Mouse (Mus musculus): ENCODE measurements around the gene Hdac9. TPM values are rescaled to one million over a fixed set of nuclear protein-coding genes. Genes with fewer than 3 reads are reported as not detected.
"Not testable (repeated sequence)": the region's sequence is repeated elsewhere in the genome, so short reads cannot be mapped to it uniquely, and the experiment has no call there.

Gene Hdac9
- polyA plus RNA-seq, 1 experiment from 2014 or later: 5.3 TPM

GRCm38 (mm10) chr12:34487021-34487420, 429.9 kb downstream of the Hdac9 start:
- no peak for ATAC-seq (ENCODE audit: low FRiP score, low TSS enrichment)
- no peaks in the 10 kb centered on the region for H3K36me3 ChIP-seq (ENCODE audit: control insufficient read depth, insufficient read depth, low read length)

DNA sequence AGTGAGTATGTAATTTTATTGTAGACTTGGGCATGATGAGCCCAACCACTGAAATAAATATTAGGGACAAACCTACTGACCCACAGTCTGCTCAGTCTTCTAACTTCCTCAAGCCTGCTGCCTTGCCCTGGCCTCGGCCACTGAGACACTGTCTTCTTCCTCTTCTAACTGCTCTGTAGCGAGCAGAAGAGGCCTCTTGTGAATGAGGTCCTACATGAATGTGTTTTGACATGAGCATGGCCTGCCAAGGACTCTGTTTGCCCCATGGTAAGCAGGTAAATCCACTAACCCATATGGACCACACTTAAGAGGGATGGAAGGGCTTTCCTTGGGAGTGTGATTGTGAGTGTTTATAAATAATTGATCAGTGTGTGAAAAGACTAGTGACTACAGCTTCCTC, 430.9 kb downstream of the Hdac9 start:
- H3K9ac ChIP-seq (ENCODE audit: low read depth, low read length): no peak overlapping the region
- no peaks in the 10 kb centered on the region for H3K4me1 ChIP-seq (ENCODE audit: control insufficient read depth, insufficient read depth, low read length)
- no peaks in the 10 kb centered on the region for H3K27me3 ChIP-seq (ENCODE audit: control insufficient read depth, insufficient read depth, low read length)
- no peak overlapping the region for H3K27ac ChIP-seq (ENCODE audit: low read depth, low read length)
- H3K9me3 ChIP-seq (ENCODE audit: control insufficient read depth, low read length): no peaks in the 10 kb centered on the region
- WGBS: 81% methylated on average over 2 of the region's 2 CpGs
- no peak overlapping the region for H3K4me2 ChIP-seq (replicated peaks; ENCODE audit: low read depth, low read length)
- ATAC-seq (ENCODE audit: low FRiP score, low TSS enrichment): no peak
- no peak overlapping the region for H3K4me3 ChIP-seq (ENCODE audit: low read length)
- H3K36me3 ChIP-seq (ENCODE audit: control insufficient read depth, insufficient read depth, low read length): no peaks in the 10 kb centered on the region

More at GRCm38 (mm10) chr12:34487021-34487420, 429.9 kb downstream of the Hdac9 start:
- WGBS: 66% methylated on average over 3 of the region's 3 CpGs
- Histone ChIP-seq H3K4me3 (ENCODE audit: low read length) (no peak overlapping the region), H3K27ac (ENCODE audit: low read depth, low read length) (no peak overlapping the region), H3K4me1 (ENCODE audit: control insufficient read depth, insufficient read depth, low read length) (no peaks in the 10 kb centered on the region), H3K9me3 (ENCODE audit: control insufficient read depth, low read length) (no peaks in the 10 kb centered on the region), H3K9ac (ENCODE audit: low read depth, low read length) (no peak overlapping the region), H3K27me3 (ENCODE audit: control insufficient read depth, insufficient read depth, low read length) (no peaks in the 10 kb centered on the region), H3K4me2 (replicated peaks; ENCODE audit: low read depth, low read length) (no peak overlapping the region)

- WGBS: 97% methylated on average over 5 of the region's 5 CpGs
- no peaks in the 10 kb centered on the region for H3K4me1 ChIP-seq (ENCODE audit: control insufficient read depth, insufficient read depth, low read length)
- no peaks in the 10 kb centered on the region for H3K9me3 ChIP-seq (ENCODE audit: control insufficient read depth, low read length)
- H3K36me3 ChIP-seq (ENCODE audit: control insufficient read depth, insufficient read depth, low read length): no peaks in the 10 kb centered on the region
- H3K9ac ChIP-seq (ENCODE audit: low read depth, low read length): no peak overlapping the region
- H3K27me3 ChIP-seq (ENCODE audit: control insufficient read depth, insufficient read depth, low read length): no peaks in the 10 kb centered on the region
- H3K4me3 ChIP-seq (ENCODE audit: low read length): no peak overlapping the region
- no peak overlapping the region for H3K27ac ChIP-seq (ENCODE audit: low read depth, low read length)
- H3K4me2 ChIP-seq (replicated peaks; ENCODE audit: low read depth, low read length): no peak overlapping the region
- no peak for ATAC-seq (ENCODE audit: low FRiP score, low TSS enrichment)
Measured at GRCm38 (mm10) chr12:34481702-34482101, 435.2 kb downstream of the Hdac9 start.

GRCm38 (mm10) chr12:34472949-34473651, 443.8 kb downstream of the Hdac9 start:
- ATAC-seq (ENCODE audit: low FRiP score, low TSS enrichment): no peak
- H3K4me2 ChIP-seq (replicated peaks; ENCODE audit: low read depth, low read length): no peak overlapping the region

DNA sequence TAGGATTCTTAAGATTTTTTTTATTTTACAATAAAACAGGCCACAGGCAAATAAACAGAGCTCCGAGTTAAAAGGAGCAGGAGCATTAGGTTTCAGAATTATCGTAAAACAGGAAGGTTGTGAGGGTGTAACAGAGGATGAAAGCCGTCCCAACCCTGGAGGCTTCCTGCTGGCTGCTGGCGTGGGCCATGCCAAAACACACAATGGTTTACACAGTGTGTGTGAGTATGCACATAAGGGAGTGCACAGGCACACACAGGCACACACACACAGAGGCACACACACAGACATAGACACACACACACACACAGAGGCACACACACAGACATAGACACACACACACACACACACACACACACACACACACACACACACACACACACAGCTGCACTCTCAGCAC, 444.4 kb downstream of the Hdac9 start:
- no peaks in the 10 kb centered on the region for H3K27me3 ChIP-seq (ENCODE audit: control insufficient read depth, insufficient read depth, low read length)
- WGBS: 4% methylated on average over 4 of the region's 4 CpGs
- no peak overlapping the region for H3K4me3 ChIP-seq (ENCODE audit: low read length)
- no peaks in the 10 kb centered on the region for H3K36me3 ChIP-seq (ENCODE audit: control insufficient read depth, insufficient read depth, low read length)
- H3K4me2 ChIP-seq (replicated peaks; ENCODE audit: low read depth, low read length): no peak overlapping the region
- ATAC-seq (ENCODE audit: low FRiP score, low TSS enrichment): no peak
- H3K9ac ChIP-seq (ENCODE audit: low read depth, low read length): no peak overlapping the region
- no peak overlapping the region for H3K27ac ChIP-seq (ENCODE audit: low read depth, low read length)
- H3K9me3 ChIP-seq (ENCODE audit: control insufficient read depth, low read length): no peaks in the 10 kb centered on the region
- H3K4me1 ChIP-seq (ENCODE audit: control insufficient read depth, insufficient read depth, low read length): no peaks in the 10 kb centered on the region

More at GRCm38 (mm10) chr12:34472949-34473651, 443.8 kb downstream of the Hdac9 start:
- no peak overlapping the region for H3K4me3 ChIP-seq (ENCODE audit: low read length)
- H3K36me3 ChIP-seq (ENCODE audit: control insufficient read depth, insufficient read depth, low read length): no peaks in the 10 kb centered on the region
- WGBS: 70% methylated on average over 10 of the region's 10 CpGs
- no peaks in the 10 kb centered on the region for H3K4me1 ChIP-seq (ENCODE audit: control insufficient read depth, insufficient read depth, low read length)
- no peaks in the 10 kb centered on the region for H3K9me3 ChIP-seq (ENCODE audit: control insufficient read depth, low read length)
- no peaks in the 10 kb centered on the region for H3K27me3 ChIP-seq (ENCODE audit: control insufficient read depth, insufficient read depth, low read length)
- no peak overlapping the region for H3K9ac ChIP-seq (ENCODE audit: low read depth, low read length)
- H3K27ac ChIP-seq (ENCODE audit: low read depth, low read length): no peak overlapping the region

- no peak for ATAC-seq (ENCODE audit: low FRiP score, low TSS enrichment)
- 88% methylated on average over 1 of the region's 1 CpGs for WGBS
Measured at GRCm38 (mm10) chr12:34461728-34462127, 455.2 kb downstream of the Hdac9 start.

GRCm38 (mm10) chr12:34452643-34453042, 464.3 kb downstream of the Hdac9 start:
- Histone ChIP-seq H3K4me2 (replicated peaks; ENCODE audit: low read depth, low read length) (no peak overlapping the region), H3K36me3 (ENCODE audit: control insufficient read depth, insufficient read depth, low read length) (no peaks in the 10 kb centered on the region), H3K9ac (ENCODE audit: low read depth, low read length) (no peak overlapping the region), H3K4me3 (ENCODE audit: low read length) (no peak overlapping the region), H3K9me3 (ENCODE audit: control insufficient read depth, low read length) (no peaks in the 10 kb centered on the region), H3K4me1 (ENCODE audit: control insufficient read depth, insufficient read depth, low read length) (no peaks in the 10 kb centered on the region), H3K27me3 (ENCODE audit: control insufficient read depth, insufficient read depth, low read length) (no peaks in the 10 kb centered on the region), H3K27ac (ENCODE audit: low read depth, low read length) (no peak overlapping the region)
- no peak for ATAC-seq (ENCODE audit: low FRiP score, low TSS enrichment)
- WGBS: 55% methylated on average over 5 of the region's 5 CpGs

More at GRCm38 (mm10) chr12:34461728-34462127, 455.2 kb downstream of the Hdac9 start:
- Histone ChIP-seq H3K27me3 (ENCODE audit: control insufficient read depth, insufficient read depth, low read length) (no peaks in the 10 kb centered on the region), H3K4me1 (ENCODE audit: control insufficient read depth, insufficient read depth, low read length) (no peaks in the 10 kb centered on the region), H3K9me3 (ENCODE audit: control insufficient read depth, low read length) (no peaks in the 10 kb centered on the region), H3K36me3 (ENCODE audit: control insufficient read depth, insufficient read depth, low read length) (no peaks in the 10 kb centered on the region), H3K27ac (ENCODE audit: low read depth, low read length) (no peak overlapping the region), H3K4me3 (ENCODE audit: low read length) (no peak overlapping the region), H3K9ac (ENCODE audit: low read depth, low read length) (no peak overlapping the region), H3K4me2 (replicated peaks; ENCODE audit: low read depth, low read length) (no peak overlapping the region)

- H3K4me1 ChIP-seq (ENCODE audit: control insufficient read depth, insufficient read depth, low read length): no peaks in the 10 kb centered on the region
Measured at GRCm38 (mm10) chr12:34451198-34451597, 465.7 kb downstream of the Hdac9 start.

DNA sequence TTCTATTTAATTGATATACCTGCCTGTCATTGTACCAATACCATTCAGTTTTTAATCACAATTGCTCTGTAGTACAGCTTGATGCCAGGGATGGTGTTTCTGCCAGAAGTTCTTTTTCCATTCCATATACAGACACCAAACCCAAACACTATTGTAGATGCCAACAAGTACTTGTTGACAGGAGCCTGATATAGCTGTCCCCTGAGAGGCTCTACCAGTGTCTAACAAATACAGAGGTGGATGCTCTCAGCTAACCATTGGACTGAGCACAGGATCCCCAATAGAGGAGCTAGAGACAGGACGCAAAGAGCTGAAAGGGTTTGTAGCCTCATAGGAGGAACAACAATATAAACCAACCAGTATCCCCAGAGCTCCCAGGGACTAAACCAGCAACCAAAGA, 472.2 kb downstream of the Hdac9 start:
- H3K36me3 ChIP-seq (ENCODE audit: control insufficient read depth, insufficient read depth, low read length); H3K27me3 ChIP-seq (ENCODE audit: control insufficient read depth, insufficient read depth, low read length); H3K9me3 ChIP-seq (ENCODE audit: control insufficient read depth, low read length); H3K9ac ChIP-seq (ENCODE audit: low read depth, low read length); H3K27ac ChIP-seq (ENCODE audit: low read depth, low read length); H3K4me3 ChIP-seq (ENCODE audit: low read length); ATAC-seq (ENCODE audit: low FRiP score, low TSS enrichment); H3K4me1 ChIP-seq (ENCODE audit: control insufficient read depth, insufficient read depth, low read length); H3K4me2 ChIP-seq (replicated peaks; ENCODE audit: low read depth, low read length): not testable (repeated sequence)
- 97% methylated on average over 1 of the region's 1 CpGs for whole genome bisulfite sequencing

More at GRCm38 (mm10) chr12:34451198-34451597, 465.7 kb downstream of the Hdac9 start:
- H3K4me3 ChIP-seq (ENCODE audit: low read length): no peak overlapping the region
- no peaks in the 10 kb centered on the region for H3K27me3 ChIP-seq (ENCODE audit: control insufficient read depth, insufficient read depth, low read length)
- H3K36me3 ChIP-seq (ENCODE audit: control insufficient read depth, insufficient read depth, low read length): no peaks in the 10 kb centered on the region
- H3K9me3 ChIP-seq (ENCODE audit: control insufficient read depth, low read length): no peaks in the 10 kb centered on the region
- H3K4me2 ChIP-seq (replicated peaks; ENCODE audit: low read depth, low read length): no peak overlapping the region
- 62% methylated on average over 2 of the region's 2 CpGs for WGBS
- no peak overlapping the region for H3K9ac ChIP-seq (ENCODE audit: low read depth, low read length)
- H3K27ac ChIP-seq (ENCODE audit: low read depth, low read length): no peak overlapping the region
- ATAC-seq (ENCODE audit: low FRiP score, low TSS enrichment): no peak
